Mouse (Mus musculus): ENCODE measurements around the gene Thrap3.

DNA sequence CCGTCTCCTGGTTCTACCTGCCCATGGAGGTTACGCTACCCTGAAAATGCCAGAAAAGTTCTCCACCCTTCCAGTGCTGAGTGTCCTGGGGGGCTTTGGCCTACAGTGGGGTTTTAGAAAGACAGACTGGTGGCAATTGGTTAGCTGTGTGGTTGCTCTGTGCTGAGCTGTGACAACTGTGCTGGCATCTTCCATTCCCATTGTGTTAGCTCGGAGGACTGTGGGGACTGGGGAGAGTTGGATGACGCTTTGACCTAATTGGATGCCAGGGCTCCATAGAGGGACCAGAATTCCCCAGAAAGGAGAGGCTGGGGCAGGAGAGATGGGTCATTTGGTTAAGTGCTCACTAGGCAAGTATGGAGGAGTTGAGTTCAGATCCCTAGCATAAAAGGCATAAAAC is 68.3 kb downstream of the Thrap3 start:
- TF ChIP-seq CTCF (IDR thresholded peaks at IDR 0.05; ENCODE audit: borderline replicate concordance, extremely low read depth, insufficient read depth, insufficient read length) = no peak
- TF ChIP-seq POLR2A (IDR thresholded peaks at IDR 0.05; ENCODE audit: borderline replicate concordance, extremely low read depth, insufficient read depth, insufficient read length, poor library complexity, severe bottlenecking) = no peak
